Mouse (Mus musculus) kidney, postnatal 0 days (tissue): ENCODE data around the gene Cox6a1. TPM values are rescaled to one million over a fixed set of nuclear protein-coding genes. Genes with fewer than 3 reads are reported as not detected.

ENCODE experiments used
- ATAC-seq: fragments of 200-750 bp; cut with Nextera tagmentation; replicated peaks from 2 replicates; pipeline ENCODE4 v1.8.0; 2017; ENCODE audit warnings: low read depth, moderate number of reproducible peaks, moderate TSS enrichment, moderate library complexity; ENCODE audit not compliant: low FRiP score
- DNase-seq: peaks from one replicate; pipeline ENCODE4 v3.0.0-alpha.2; 2016; ENCODE audit warnings: low spot score
- H3K27ac ChIP-seq: fragments of 300-500 bp; sonication (generic); 2 replicates; pipeline ENCODE4 v1.5.1; 2014; ENCODE audit warnings: mild to moderate bottlenecking
- H3K27me3 ChIP-seq: fragments of 300-500 bp; sonication (generic); 2 replicates; pipeline ENCODE4 v1.6.1; 2014; ENCODE audit warnings: low read length, mixed read lengths; ENCODE audit not compliant: insufficient read depth
- H3K36me3 ChIP-seq: fragments of 300-500 bp; sonication (generic); 2 replicates; pipeline ENCODE4 v1.6.1; 2014; ENCODE audit warnings: low read length, mixed read lengths; ENCODE audit not compliant: insufficient read depth
- H3K4me1 ChIP-seq: fragments of 300-500 bp; sonication (generic); replicated peaks from 2 replicates; pipeline ENCODE4 v1.6.1; 2014; ENCODE audit warnings: antibody characterized with exemption, low read length, mixed read lengths; ENCODE audit not compliant: insufficient read depth
- H3K4me2 ChIP-seq: fragments of 300-500 bp; sonication (generic); 2 replicates; pipeline ENCODE4 v1.6.1; 2014; ENCODE audit warnings: mild to moderate bottlenecking, low read length, moderate library complexity, mixed read lengths
- H3K4me3 ChIP-seq: fragments of 300-500 bp; sonication (generic); replicated peaks from 2 replicates; pipeline ENCODE4 v1.5.1; 2014; ENCODE audit warnings: low read depth, low read length
- H3K9ac ChIP-seq: fragments of 300-500 bp; sonication (generic); 2 replicates; pipeline ENCODE4 v1.6.1; 2014; ENCODE audit warnings: low read depth, low read length
- H3K9me3 ChIP-seq: fragments of 300-500 bp; sonication (generic); replicated peaks from 2 replicates; pipeline ENCODE4 v1.6.1; 2016; ENCODE audit warnings: low read length, inconsistent platforms, mixed read lengths
- CTCF ChIP-seq: IDR thresholded peaks from 2 replicates; pipeline ENCODE4 v1.5.1; 2016; ENCODE audit warnings: antibody characterized with exemption, low read depth, mild to moderate bottlenecking, moderate library complexity
- WGBS: fragments of 180-500 bp; shearing (Covaris S2); extraction: QIAGEN DNeasy Blood & Tissue Kit; methylation state at CpG from one replicate; pipeline ENCODE4 v1.1.7; 2014; 5-methylcytosine and 5-hydroxymethylcytosine counted together
- polyA plus RNA-seq: library from polyadenylated mRNA; unstranded; fragments of >200 nt; fragmentation: Nextera tagmentation; extraction: Ambion mirVana; gene quantifications from 2 replicates; pipeline ENCODE4 v1.2.1, GENCODE M21; 2015

The Cox6a1 gene
- polyA plus RNA-seq, 1 experiment from 2014 or later = 1,635 TPM

- Histone ChIP-seq H3K4me1 (peaks cover 15% of the 10 kb centered on the region; the same call in 1 of the 2 replicates), H3K4me2 (peak overlapping the region; percentile 61), H3K4me3 (peak overlapping the region; percentile 83), H3K9ac (peak overlapping the region; percentile 85), H3K27ac (no peak overlapping the region), H3K27me3 (no peaks in the 10 kb centered on the region), H3K9me3 (no peaks in the 10 kb centered on the region), H3K36me3 (peaks cover 32% of the 10 kb centered on the region)
- no peak for TF ChIP-seq CTCF
- no peak for ATAC-seq
- no peak for DNase-seq
- WGBS = 17% methylated on average over 7 of the region's 7 CpGs
Measured at GRCm38 (mm10) chr5:115340007-115340406, 8.8 kb downstream of the Cox6a1 start.

DNA sequence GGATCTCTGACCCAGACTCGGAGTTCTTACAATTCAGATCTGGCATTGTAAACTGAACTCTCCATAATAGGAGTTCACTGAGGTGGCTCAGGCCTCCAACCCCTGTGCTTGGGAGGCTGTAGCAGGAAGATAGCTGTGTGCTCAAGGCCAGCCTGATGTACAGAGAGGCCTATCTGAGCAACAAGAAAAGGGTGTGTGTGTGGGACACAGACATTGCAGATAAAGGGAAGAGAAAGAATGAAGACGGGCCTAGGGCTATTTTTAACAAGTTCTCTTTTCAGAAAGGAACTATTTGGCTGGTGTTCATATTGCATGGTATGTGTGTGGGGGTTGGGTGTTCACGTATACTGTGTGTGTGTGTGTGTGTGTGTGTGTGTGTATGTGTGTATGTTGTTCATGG, 15.2 kb downstream of the Cox6a1 start:
- ATAC-seq = no peak
- H3K4me1 ChIP-seq = peaks cover 7% of the 10 kb centered on the region; the same call in 1 of the 2 replicates
- peaks cover 53% of the 10 kb centered on the region for H3K36me3 ChIP-seq
- no peak for TF ChIP-seq CTCF
- H3K9ac ChIP-seq = no peak overlapping the region
- DNase-seq = no peak
- no peaks in the 10 kb centered on the region for H3K27me3 ChIP-seq
- H3K27ac ChIP-seq = no peak overlapping the region
- H3K4me2 ChIP-seq = no peak overlapping the region
- H3K9me3 ChIP-seq = no peaks in the 10 kb centered on the region
- 86% methylated on average over 3 of the region's 3 CpGs for WGBS
- H3K4me3 ChIP-seq = no peak overlapping the region

GRCm38 (mm10) chr5:115330955-115331354, 17.8 kb downstream of the Cox6a1 start:
- no peak for ATAC-seq
- Histone ChIP-seq H3K36me3 (peaks cover 50% of the 10 kb centered on the region), H3K27me3 (no peaks in the 10 kb centered on the region), H3K4me1 (peaks cover 12% of the 10 kb centered on the region; the same call in 1 of the 2 replicates), H3K27ac (no peak overlapping the region), H3K9me3 (no peaks in the 10 kb centered on the region), H3K4me2 (no peak overlapping the region), H3K9ac (no peak overlapping the region), H3K4me3 (no peak overlapping the region)
- WGBS = 88% methylated on average over 9 of the region's 9 CpGs
- no peak for DNase-seq
- TF ChIP-seq CTCF = no peak

DNA sequence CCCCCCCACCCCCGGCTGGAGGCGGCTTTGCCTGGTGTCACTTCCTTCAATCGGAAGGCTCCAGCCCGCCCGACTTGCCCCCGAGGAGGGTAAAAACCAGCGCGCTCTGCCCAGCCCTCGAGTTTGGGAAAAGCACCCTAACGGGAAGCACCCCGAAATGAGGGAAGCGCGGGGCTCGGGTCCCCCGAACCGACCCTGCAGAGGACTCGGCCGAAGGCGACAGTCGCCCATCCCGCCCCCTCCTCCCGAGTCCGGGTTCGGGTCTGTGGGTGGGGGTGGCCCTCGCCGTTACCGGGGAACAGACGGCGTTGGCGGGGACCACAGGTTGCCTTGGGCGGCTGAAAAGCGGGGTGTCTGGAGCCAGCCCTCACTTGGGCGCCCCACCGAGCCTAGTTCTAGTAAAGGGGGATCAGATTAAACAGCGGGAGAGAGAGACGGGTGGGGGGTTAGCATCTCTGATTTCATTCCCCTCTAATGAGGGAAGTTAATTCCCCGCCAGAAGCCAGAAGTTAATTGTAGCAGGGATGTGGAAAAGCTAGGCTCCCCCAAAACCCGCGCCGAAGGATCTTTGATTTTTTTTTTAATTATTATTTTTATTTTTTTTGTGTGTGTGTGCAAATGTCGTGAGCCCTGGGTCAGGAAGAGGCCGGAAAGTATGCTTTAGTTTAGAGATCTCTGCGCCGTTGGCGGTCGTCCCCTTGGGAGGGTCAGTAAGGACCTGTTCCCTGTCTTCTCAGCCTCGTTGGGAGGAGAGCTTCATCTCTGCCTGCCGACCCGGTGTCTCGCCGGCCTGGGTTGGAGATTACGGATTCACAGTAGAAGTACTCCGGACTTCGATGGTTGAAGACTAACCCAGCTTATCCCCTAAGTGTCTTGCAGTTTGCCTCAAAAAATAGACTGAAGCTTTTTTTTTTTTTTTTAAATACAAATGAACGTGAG, 20.9 kb downstream of the Cox6a1 start:
- Histone ChIP-seq H3K36me3 (peaks cover 21% of the 10 kb centered on the region; the same call in 1 of the 2 replicates), H3K9me3 (no peaks in the 10 kb centered on the region), H3K4me3 (peak overlapping the region; percentile 89), H3K27me3 (no peaks in the 10 kb centered on the region), H3K4me2 (peak overlapping the region; percentile 97), H3K4me1 (peaks cover 14% of the 10 kb centered on the region; the same call in 1 of the 2 replicates), H3K27ac (peak overlapping the region; percentile 89), H3K9ac (peak overlapping the region; percentile 94)
- no peak for TF ChIP-seq CTCF
- 1% methylated on average over 55 of the region's 55 CpGs for WGBS
- DNase-seq = peak; percentile 57
- ATAC-seq = peak; percentile 26

DNA sequence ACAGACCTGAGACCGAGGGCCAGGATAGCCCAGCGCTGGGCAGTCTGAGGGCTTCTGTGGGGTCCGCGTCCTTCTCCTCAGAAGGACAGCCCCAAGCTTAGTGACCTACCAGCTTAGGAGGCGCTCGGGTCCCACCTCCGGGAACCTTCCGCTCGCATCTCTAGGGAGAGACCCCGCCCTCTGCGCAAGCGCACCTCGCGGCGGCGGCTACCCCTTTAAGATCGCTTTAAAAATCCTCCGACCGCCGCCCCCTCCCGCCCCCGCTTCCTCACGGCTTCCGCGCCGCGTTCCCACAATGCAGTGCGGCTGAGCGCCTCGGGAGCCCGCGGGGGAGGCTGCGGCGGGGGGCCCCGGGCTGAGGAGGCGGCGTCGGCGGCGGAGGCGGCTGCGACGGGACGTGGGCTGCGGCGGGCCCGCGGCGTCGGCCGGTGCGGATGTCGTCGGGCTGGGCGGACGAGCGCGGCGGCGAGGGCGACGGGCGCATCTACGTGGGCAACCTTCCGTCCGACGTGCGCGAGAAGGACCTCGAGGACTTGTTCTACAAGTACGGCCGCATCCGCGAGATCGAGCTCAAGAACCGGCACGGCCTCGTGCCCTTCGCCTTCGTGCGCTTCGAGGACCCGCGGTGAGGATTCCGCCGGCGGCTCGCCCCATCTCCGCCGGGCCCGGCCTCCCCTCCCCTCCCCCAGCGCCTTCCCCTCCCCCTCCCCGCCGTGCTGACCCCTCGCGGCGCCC, 21.7 kb downstream of the Cox6a1 start, which contains the start of gene Srsf9:
Gene Srsf9 (plus strand): TSS at position 303 of the 735 bp plus-strand sequence.
- WGBS = 0% methylated on average over 81 of the region's 97 CpGs
- H3K36me3 ChIP-seq = 0 out of 2 replicates have a peak, but pooled peaks cover 14% of the 10 kb centered on the region
- H3K4me2 ChIP-seq = peak within 1 kb of the TSS; percentile 97
- no peaks in the 10 kb centered on the region for H3K9me3 ChIP-seq
- TF ChIP-seq CTCF = no peak
- peak; percentile 92 for ATAC-seq
- H3K4me3 ChIP-seq = peak within 1 kb of the TSS; percentile 89
- peak within 1 kb of the TSS; percentile 94 for H3K9ac ChIP-seq
- no peaks in the 10 kb centered on the region for H3K27me3 ChIP-seq
- peak; percentile 96 for DNase-seq
- peaks cover 14% of the 10 kb centered on the region; the same call in 1 of the 2 replicates for H3K4me1 ChIP-seq
- H3K27ac ChIP-seq = peak within 1 kb of the TSS; percentile 89
